Mouse (Mus musculus) midbrain, embryonic 15.5 days (tissue): ENCODE data around the gene Rnps1. TPM values are rescaled to one million over a fixed set of nuclear protein-coding genes. Genes with fewer than 3 reads are reported as not detected.
A peak's percentile ranks its signal among the peaks of the same experiment; 100 is the strongest.

ENCODE experiments used
- ATAC-seq: fragments of 200-750 bp; cut with Nextera tagmentation; replicated peaks from 2 replicates; pipeline ENCODE4 v1.8.0; 2017; ENCODE audit warnings: moderate TSS enrichment
- H3K27ac ChIP-seq: fragments of 300-500 bp; sonication (generic); 2 replicates; pipeline ENCODE4 v1.5.1; 2015; ENCODE audit warnings: mild to moderate bottlenecking, inconsistent platforms
- H3K27me3 ChIP-seq: fragments of 300-500 bp; sonication (generic); replicated peaks from 2 replicates; pipeline ENCODE4 v1.6.1; 2015; ENCODE audit warnings: inconsistent platforms
- H3K36me3 ChIP-seq: fragments of 300-500 bp; sonication (generic); replicated peaks from 2 replicates; pipeline ENCODE4 v1.6.1; 2015; ENCODE audit warnings: inconsistent platforms
- H3K4me1 ChIP-seq: fragments of 300-500 bp; sonication (generic); 2 replicates; pipeline ENCODE4 v1.6.1; 2015; ENCODE audit warnings: inconsistent platforms
- H3K4me2 ChIP-seq: fragments of 300-500 bp; sonication (generic); 2 replicates; pipeline ENCODE4 v1.6.1; 2015; ENCODE audit warnings: inconsistent platforms, mild to moderate bottlenecking, moderate library complexity
- H3K4me3 ChIP-seq: fragments of 300-500 bp; sonication (generic); 2 replicates; pipeline ENCODE4 v1.5.1; 2015; ENCODE audit warnings: mild to moderate bottlenecking, inconsistent platforms
- H3K9ac ChIP-seq: fragments of 300-500 bp; sonication (generic); 2 replicates; pipeline ENCODE4 v1.6.1; 2015; ENCODE audit warnings: mild to moderate bottlenecking, inconsistent platforms
- H3K9me3 ChIP-seq: fragments of 300-500 bp; sonication (generic); 2 replicates; pipeline ENCODE4 v1.6.1; 2016; ENCODE audit warnings: inconsistent platforms
- WGBS: fragments of 180-500 bp; shearing (Covaris S2); methylation state at CpG from one replicate; pipeline ENCODE4 v1.1.7; 2015; ENCODE audit warnings: mixed read lengths; 5-methylcytosine and 5-hydroxymethylcytosine counted together
- polyA plus RNA-seq: library from polyadenylated mRNA; unstranded; fragments of >200 nt; fragmentation: Nextera tagmentation; extraction: Ambion mirVana; gene quantifications from 2 replicates; pipeline ENCODE4 v1.2.1, GENCODE M21; 2015

Gene Rnps1
- polyA plus RNA-seq, 1 experiment from 2014 or later = 368 TPM

DNA sequence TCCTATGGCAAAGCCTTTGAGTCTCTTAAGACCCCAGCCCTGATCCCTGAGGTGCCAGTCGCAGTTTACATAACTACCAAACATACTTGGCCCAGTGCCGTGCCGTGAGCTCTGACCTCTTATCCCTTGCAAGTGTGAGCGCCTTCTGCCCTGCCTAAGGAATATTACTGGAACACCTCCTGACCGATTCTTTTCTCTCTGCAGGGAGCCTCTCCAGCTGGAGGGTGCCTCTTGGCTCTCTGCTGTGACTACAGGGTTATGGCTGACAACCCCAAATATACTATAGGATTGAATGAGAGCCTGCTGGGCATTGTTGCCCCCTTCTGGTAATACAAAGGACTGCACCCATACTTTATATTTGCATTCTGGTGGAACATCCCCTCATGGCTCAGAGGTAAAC is 22.7 kb downstream of the Rnps1 start:
- Histone ChIP-seq H3K36me3 (peaks cover 20% of the 10 kb centered on the region), H3K27ac (no peak overlapping the region), H3K4me1 (no peaks in the 10 kb centered on the region), H3K9me3 (no peaks in the 10 kb centered on the region), H3K4me3 (no peak overlapping the region), H3K27me3 (no peaks in the 10 kb centered on the region), H3K4me2 (no peak overlapping the region), H3K9ac (no peak overlapping the region)
- no peak; the same call in 1 of the 2 replicates for ATAC-seq
- WGBS = 75% methylated on average over 5 of the region's 5 CpGs

DNA sequence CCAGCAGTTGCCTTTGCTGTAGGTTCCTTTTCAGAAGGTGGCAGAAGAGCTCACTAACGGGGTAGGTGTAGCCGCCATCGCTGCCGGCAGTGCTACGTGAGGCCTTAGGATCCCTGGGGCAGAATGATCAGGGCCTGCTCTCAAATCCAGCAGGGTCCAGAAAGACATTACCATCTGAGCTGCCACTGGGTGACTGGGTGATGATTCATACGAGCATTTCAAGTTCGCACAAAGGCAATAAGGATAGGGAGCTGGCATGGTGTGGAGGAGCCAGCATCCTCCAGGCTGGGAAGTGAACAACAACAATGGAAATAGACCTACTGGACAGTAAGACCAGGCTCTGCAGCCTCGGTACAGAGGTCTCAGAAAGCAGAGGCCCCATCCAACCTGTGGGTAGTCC is 26.0 kb downstream of the Rnps1 start:
- Histone ChIP-seq H3K27ac (no peak overlapping the region), H3K9ac (no peak overlapping the region), H3K4me3 (no peak overlapping the region), H3K36me3 (peaks cover 41% of the 10 kb centered on the region), H3K4me2 (no peak overlapping the region), H3K27me3 (no peaks in the 10 kb centered on the region), H3K4me1 (no peaks in the 10 kb centered on the region), H3K9me3 (no peaks in the 10 kb centered on the region)
- ATAC-seq = no peak
- WGBS = 90% methylated on average over 8 of the region's 8 CpGs

DNA sequence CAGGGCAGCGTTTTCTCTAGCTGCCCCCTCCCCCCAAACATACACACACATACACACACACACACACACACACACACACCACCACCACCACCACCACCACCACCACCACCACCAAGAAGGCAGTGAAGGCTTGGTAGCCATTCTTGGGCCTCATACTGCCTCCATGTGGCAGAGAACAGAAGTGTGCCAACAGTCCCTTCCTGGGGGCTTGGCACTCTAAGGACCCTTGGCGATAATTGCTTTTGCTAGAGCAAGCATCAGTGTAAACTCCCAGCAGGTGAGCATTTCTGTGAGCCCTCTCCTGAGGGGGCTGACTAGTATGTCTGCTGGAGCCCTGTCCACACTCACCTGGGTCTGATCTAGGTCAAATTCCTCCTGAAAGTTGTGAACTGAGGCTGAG is 26.8 kb downstream of the Rnps1 start:
- Histone ChIP-seq H3K4me3 (no peak overlapping the region), H3K9ac (no peak overlapping the region), H3K36me3 (peaks cover 49% of the 10 kb centered on the region), H3K27me3 (no peaks in the 10 kb centered on the region), H3K4me2 (no peak overlapping the region), H3K9me3 (no peaks in the 10 kb centered on the region), H3K27ac (no peak overlapping the region), H3K4me1 (no peaks in the 10 kb centered on the region)
- WGBS = 58% methylated on average over 2 of the region's 2 CpGs
- no peak for ATAC-seq

DNA sequence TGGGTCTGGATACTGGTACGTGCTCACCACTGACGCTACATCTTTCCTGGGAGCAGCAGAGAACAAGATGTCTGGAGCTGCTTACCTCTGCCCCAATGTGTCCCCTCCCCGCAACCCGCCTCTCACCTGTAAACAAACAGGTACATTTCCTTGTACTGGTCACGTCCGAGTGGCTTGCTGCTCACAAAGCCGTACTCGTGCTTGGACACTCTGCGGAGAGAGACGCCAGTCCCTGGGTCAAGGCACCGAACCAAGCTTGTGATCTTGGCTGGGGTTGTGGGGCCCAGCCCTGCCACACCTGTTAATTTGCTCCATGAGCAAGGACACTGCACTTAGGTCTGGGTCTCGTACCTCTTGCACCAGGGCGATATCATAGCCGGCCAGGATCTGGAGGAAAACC is 27.7 kb downstream of the Rnps1 start:
- Histone ChIP-seq H3K27ac (no peak overlapping the region), H3K4me2 (no peak overlapping the region), H3K4me1 (no peaks in the 10 kb centered on the region), H3K9me3 (no peaks in the 10 kb centered on the region), H3K27me3 (no peaks in the 10 kb centered on the region), H3K36me3 (peaks cover 55% of the 10 kb centered on the region), H3K4me3 (no peak overlapping the region), H3K9ac (no peak overlapping the region)
- ATAC-seq = no peak
- 92% methylated on average over 14 of the region's 14 CpGs for WGBS

DNA sequence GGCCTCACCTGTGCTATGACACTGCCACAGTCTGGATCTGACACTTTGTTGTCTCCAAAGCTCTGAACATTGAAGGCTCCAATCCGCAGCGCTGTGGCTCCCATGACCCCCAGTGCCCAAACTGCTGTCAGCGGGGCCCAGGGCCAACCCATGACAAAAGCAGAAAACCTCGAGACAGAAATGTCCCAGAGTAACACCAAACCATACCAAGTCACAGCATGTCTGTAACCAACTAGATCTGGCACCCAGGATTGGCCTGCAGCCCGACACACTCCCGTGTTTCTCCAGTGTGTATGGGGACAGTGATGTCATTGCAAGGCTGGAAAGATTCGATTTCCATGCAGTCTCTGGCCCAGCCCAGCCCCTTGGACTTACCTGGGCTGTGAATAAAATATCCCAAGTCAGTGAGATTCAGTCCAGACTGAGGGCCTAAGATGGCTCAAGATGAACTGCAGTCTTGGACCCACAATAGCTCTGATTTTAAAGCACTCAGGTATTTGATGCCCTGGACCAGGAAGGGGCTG is 28.3 kb downstream of the Rnps1 start, which contains the start of gene Dnase1l2:
TSS of gene Dnase1l2 (minus strand) at position 474 of the 524 bp plus-strand sequence.
- WGBS = 87% methylated on average over 7 of the region's 7 CpGs
- H3K4me1 ChIP-seq = no peaks in the 10 kb centered on the region
- peaks cover 55% of the 10 kb centered on the region for H3K36me3 ChIP-seq
- no peaks in the 10 kb centered on the region for H3K27me3 ChIP-seq
- no peak within 1 kb of the TSS for H3K27ac ChIP-seq
- no peak for ATAC-seq
- no peaks in the 10 kb centered on the region for H3K9me3 ChIP-seq
- H3K9ac ChIP-seq = no peak within 1 kb of the TSS
- no peak within 1 kb of the TSS for H3K4me2 ChIP-seq
- no peak within 1 kb of the TSS for H3K4me3 ChIP-seq

DNA sequence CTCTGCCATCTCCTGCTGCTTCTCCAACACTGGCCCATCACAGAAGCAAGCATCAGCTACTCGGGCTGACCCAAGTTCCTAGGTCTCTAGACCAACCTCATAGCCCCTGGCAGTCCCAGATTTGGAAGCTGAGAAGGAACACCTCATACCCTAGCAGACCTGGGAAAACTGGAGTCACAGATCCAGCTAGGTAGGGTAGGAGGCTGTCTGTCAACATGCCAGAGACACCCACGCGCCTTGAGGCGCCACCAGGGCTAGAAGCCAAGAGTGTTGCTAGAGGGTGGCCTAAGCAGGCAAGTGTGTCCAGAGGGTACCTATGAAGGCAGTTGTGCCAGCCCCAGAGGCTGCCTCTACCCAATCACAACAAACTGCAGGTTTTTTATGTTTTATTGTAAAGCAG is 29.0 kb downstream of the Rnps1 start:
- no peak overlapping the region for H3K4me2 ChIP-seq
- H3K9me3 ChIP-seq = no peaks in the 10 kb centered on the region
- no peak overlapping the region for H3K4me3 ChIP-seq
- no peak overlapping the region for H3K27ac ChIP-seq
- H3K9ac ChIP-seq = no peak overlapping the region
- peaks cover 62% of the 10 kb centered on the region for H3K36me3 ChIP-seq
- no peak for ATAC-seq
- no peaks in the 10 kb centered on the region for H3K4me1 ChIP-seq
- WGBS = 94% methylated on average over 4 of the region's 4 CpGs
- H3K27me3 ChIP-seq = no peaks in the 10 kb centered on the region

DNA sequence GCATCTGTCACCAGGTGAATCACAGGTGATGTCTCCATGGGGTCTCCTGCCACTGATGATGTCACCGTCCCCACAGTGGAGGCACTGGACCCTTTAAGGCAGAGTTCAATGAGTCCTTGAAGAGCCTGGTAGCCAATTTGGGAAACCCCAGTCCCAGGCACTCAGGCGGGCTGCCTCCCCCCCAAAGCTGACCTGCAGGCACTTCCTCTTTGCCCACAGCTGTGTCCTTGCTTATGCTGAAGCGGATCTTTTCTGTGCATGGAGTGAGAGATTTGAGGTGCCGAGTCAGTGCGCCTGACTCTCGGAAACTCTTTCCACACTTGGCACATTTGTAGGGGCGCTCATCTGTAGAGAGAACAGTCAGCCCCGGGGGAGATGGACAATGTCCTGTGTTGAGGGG is 32.2 kb downstream of the Rnps1 start:
- H3K9me3 ChIP-seq = no peaks in the 10 kb centered on the region
- H3K27me3 ChIP-seq = no peaks in the 10 kb centered on the region
- 90% methylated on average over 8 of the region's 8 CpGs for WGBS
- H3K4me2 ChIP-seq = no peak overlapping the region
- H3K4me1 ChIP-seq = no peaks in the 10 kb centered on the region
- H3K9ac ChIP-seq = no peak overlapping the region
- peaks cover 50% of the 10 kb centered on the region for H3K36me3 ChIP-seq
- H3K27ac ChIP-seq = no peak overlapping the region
- H3K4me3 ChIP-seq = no peak overlapping the region
- ATAC-seq = no peak

DNA sequence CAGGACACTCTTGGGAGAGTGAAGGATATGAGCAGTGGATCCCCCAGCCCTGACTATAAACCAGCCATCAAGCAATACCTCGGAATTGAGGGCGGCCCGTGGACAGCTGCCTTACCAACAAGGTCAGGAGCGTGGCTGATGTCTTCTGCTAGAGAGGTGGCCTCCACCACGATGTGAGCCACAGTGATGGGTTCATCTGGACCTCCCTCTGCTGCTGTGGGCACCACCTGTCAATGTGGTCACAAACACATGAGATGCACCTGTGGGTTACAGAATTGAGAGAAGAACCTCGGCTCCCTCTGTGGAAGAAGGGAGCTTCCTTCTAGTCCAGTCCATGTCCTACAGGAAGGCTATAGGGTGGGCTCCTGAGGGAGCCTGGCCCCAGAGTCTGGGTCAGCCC is 35.1 kb downstream of the Rnps1 start:
- WGBS = 92% methylated on average over 6 of the region's 6 CpGs
- ATAC-seq = no peak
- H3K9me3 ChIP-seq = no peaks in the 10 kb centered on the region
- H3K9ac ChIP-seq = no peak overlapping the region
- H3K4me1 ChIP-seq = peaks cover 15% of the 10 kb centered on the region
- H3K27me3 ChIP-seq = no peaks in the 10 kb centered on the region
- H3K27ac ChIP-seq = no peak overlapping the region
- no peak overlapping the region for H3K4me3 ChIP-seq
- no peak overlapping the region for H3K4me2 ChIP-seq
- H3K36me3 ChIP-seq = peaks cover 37% of the 10 kb centered on the region

DNA sequence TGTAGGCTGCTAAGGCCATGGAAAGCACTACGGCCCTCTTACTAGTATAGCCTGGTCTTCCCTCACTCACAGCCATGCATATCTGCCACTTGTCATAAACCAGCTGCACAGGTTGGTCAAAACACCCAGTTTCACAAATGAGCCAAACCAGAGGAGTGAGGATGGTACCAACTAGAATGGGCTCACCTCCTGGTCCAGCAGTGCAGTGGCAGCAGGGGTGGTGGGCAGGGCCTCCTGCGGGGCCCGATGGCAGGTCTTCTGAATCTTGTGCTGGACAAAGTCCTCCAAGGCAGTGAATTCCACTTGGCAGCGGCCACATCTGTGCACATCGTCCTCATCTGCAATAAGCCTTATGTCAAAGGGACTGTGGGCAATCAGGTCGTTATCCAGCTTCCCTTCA is 36.9 kb downstream of the Rnps1 start:
- Histone ChIP-seq H3K27me3 (no peaks in the 10 kb centered on the region), H3K4me2 (no peak overlapping the region), H3K36me3 (peaks cover 21% of the 10 kb centered on the region), H3K9me3 (no peaks in the 10 kb centered on the region), H3K4me1 (peaks cover 15% of the 10 kb centered on the region), H3K27ac (no peak overlapping the region), H3K9ac (no peak overlapping the region), H3K4me3 (no peak overlapping the region)
- ATAC-seq = no peak
- WGBS = 97% methylated on average over 6 of the region's 6 CpGs

DNA sequence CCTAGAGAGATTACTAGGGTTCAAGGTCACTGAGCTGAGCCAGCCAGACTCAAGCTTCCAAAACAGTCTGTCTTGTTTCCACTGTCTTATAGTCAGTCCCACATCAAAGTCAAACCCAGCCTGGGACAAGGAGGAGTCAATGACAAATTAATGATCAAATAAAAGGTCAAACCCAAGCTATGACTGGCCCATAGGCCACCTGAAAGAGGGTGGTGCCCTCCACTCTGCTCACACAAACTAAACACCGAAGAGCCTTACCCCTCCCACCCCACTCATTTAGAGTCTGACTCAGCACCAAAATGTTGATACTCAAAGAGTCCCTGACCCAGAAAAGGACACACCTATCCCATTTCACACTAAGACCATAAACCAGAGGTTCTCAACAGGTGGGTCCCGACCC is 39.0 kb downstream of the Rnps1 start:
- no peak for ATAC-seq
- H3K27me3 ChIP-seq = no peaks in the 10 kb centered on the region
- peaks cover 15% of the 10 kb centered on the region for H3K4me1 ChIP-seq
- WGBS = 92% methylated on average over 2 of the region's 2 CpGs
- no peak overlapping the region for H3K4me3 ChIP-seq
- H3K4me2 ChIP-seq = peak overlapping the region; percentile 82; the same call in 1 of the 2 replicates
- peaks cover 9% of the 10 kb centered on the region for H3K36me3 ChIP-seq
- H3K27ac ChIP-seq = no peak overlapping the region
- H3K9me3 ChIP-seq = no peaks in the 10 kb centered on the region
- no peak overlapping the region for H3K9ac ChIP-seq

DNA sequence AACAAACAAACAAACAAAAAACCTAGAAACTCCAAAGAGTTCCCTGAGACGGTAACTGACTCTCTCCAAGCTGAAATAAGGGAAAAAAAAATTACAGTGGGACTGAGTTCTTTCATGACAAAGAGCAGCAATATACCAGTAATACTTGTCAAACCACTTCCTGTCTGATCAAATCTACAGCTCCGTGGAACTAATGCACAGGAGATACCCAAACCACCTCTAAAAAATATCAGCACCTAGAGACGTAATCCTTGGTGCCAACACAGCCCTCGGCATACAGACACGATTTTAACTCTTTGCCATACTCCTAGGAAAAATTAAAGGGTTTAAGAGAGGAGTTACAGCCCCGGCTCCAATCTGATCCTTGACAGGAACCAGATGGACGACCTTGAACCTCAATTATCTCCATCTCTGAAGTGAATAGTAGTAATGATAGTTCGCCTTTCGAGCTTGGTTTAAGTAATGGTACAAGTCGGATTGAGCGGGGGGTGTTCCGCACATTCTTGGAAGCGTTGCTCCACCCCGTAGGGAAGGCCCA is 39.9 kb downstream of the Rnps1 start:
- Histone ChIP-seq H3K4me3 (peak overlapping the region; percentile 88), H3K4me1 (peaks cover 15% of the 10 kb centered on the region), H3K27me3 (no peaks in the 10 kb centered on the region), H3K9me3 (no peaks in the 10 kb centered on the region), H3K36me3 (peaks cover 5% of the 10 kb centered on the region), H3K27ac (peak overlapping the region; percentile 92), H3K4me2 (peak overlapping the region; percentile 82), H3K9ac (peak overlapping the region; percentile 82)
- WGBS = 10% methylated on average over 14 of the region's 14 CpGs
- ATAC-seq = no peak

DNA sequence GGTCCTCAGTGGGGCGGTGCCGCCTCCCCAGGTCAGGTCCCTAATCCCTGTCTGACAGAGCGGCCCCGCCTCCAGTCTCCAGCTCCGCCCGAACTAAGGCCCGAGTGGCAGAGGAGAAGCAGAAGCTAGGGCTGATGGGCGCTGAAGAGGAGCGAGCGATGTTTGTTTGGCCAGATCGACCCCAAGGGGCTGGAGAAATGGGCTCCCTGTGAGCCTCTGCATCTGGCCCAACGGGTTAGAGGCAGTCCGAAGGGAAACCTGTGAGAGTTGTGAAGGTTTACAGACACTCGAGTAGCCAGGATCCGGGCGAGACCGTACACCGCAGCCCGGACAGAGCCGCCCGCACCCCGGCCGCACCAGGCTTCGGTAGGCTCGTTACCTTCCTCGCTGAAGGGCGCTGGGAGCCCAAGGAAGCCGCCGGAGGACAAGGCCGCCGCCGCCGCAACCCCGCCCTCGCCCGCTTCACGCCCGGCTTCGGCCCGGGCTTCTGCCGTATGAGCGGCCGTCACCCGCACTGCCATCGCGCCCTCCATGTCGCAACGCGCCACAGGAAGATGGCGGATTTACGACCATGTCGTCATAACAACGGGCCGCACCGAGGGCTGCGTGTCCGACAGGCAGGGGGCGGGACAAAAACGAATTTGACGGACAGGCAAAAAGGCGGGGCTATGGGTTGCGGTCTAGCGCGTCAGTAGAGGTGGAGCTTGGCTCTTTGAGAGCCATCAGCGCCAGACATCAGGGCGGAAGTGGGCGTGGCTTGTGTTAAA is 40.6 kb downstream of the Rnps1 start:
- WGBS = under 1% methylated on average over 67 of the region's 67 CpGs
- Histone ChIP-seq H3K36me3 (peaks cover 2% of the 10 kb centered on the region), H3K4me2 (peak overlapping the region; percentile 82), H3K4me3 (peak overlapping the region; percentile 88), H3K9me3 (no peaks in the 10 kb centered on the region), H3K27ac (peak overlapping the region; percentile 92), H3K4me1 (peaks cover 15% of the 10 kb centered on the region), H3K27me3 (no peaks in the 10 kb centered on the region), H3K9ac (peak overlapping the region; percentile 82)
- ATAC-seq = peak; percentile 95
